Mouse (Mus musculus) gastrocnemius, postnatal 25 days (tissue): ENCODE measurements around the gene Cpsf6. TPM values are rescaled to one million over a fixed set of nuclear protein-coding genes. Genes with fewer than 3 reads are reported as not detected.

Experiments used
- DNase-seq: peaks from one replicate; pipeline ENCODE4 v3.0.0; 2022
- total RNA-seq, 2 experiments: library from RNA; stranded (reverse); gene quantifications; 1 replicate in 1 of 2; 2 replicates in 1 of 2; pipeline ENCODE4 v1.2.3; 2021

Cpsf6 gene
- total RNA-seq, 2 experiments from 2014 or later: 21.6 to 24.2 TPM

- DNase-seq: no peak
These were observed 44.2 kb downstream of the Cpsf6 start for GRCm38 (mm10) chr10:117335649-117336048.

GRCm38 (mm10) chr10:117330521-117330920 lies 49.3 kb downstream of the Cpsf6 start:
- DNase-seq: no peak

GRCm38 (mm10) chr10:117323782-117324181 lies 56.0 kb downstream of the Cpsf6 start:
- DNase-seq: no peak

DNA sequence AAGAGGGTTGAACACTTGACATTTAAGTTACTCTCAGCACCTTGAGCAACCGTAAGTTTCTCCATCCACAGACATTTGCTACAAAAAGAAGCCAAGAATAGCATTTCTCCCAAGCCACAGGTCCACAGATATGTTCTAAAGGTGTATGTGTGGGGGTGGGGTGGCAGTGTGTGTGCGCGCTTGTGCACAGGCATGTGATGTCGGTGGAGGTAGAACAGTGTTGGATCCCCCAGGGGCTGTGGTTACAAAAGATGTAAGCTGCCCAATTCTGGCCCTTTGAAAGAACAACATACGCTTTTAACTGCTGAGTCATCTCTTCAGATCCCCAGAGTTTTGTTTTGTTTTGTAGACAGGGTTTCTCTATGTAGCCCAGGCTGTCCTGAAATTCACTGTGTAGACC lies 57.2 kb downstream of the Cpsf6 start:
- DNase-seq: no peak

GRCm38 (mm10) chr10:117320571-117320981 lies 59.2 kb downstream of the Cpsf6 start:
- no peak for DNase-seq

GRCm38 (mm10) chr10:117316391-117316790 lies 63.4 kb downstream of the Cpsf6 start:
- no peak for DNase-seq

DNA sequence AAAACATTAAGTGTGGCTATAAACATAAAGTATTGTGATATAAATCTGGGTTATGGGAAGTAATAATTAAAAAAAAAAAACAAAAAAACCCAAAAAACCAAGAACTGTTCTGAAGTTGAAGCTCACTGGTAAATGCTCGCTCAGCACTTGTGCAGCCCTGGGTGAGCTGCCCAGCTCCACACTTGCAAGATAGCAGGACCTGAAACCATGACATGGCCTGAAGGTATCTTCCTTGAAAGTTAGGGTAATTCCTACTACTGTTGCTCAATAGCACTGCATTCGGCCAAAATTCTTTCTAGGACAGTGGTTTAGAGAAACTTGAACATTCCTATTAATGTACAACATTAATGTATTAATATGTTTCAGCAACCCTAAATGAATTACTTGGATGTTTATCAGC lies 66.7 kb downstream of the Cpsf6 start:
- no peak for DNase-seq

DNA sequence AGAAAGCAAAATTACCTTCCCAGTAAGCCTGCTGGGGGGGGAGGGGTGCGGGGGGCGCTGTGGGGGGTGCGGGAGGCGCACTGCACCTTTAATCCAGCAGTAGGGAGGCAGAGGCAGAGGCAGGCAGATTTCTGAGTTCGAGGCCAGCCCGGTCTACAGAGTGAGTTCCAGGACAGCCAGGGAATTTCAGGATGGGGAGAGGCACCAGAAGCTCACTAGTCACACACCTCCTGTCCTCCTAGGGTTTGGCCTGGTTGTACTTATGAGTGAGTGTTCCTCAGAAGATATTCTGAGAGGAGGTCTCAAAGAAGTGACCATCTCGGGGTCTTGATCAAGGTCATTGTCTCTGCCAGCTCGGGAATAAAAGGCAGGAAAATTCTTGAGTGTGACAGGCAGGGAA lies 67.6 kb downstream of the Cpsf6 start:
- no peak for DNase-seq

DNA sequence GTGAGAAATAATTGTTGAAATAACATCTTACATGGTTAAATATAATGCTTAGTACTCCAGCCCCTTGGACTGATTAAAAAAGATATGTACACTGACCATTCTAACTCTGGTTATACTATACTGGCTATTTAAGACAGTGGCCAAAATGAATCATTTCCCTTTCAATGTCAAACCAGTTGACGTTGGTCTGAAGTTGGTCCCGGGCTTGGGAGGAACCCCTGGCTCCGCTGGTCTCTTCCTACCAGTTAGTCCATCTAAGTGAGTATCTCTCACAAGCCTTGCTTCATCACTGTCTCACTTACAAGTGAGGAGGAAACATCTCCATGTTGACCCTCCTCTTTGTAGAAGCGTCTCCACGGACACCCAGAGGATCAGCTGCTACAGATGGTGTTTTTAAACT lies 75.4 kb downstream of the Cpsf6 start:
- no peak for DNase-seq

DNA sequence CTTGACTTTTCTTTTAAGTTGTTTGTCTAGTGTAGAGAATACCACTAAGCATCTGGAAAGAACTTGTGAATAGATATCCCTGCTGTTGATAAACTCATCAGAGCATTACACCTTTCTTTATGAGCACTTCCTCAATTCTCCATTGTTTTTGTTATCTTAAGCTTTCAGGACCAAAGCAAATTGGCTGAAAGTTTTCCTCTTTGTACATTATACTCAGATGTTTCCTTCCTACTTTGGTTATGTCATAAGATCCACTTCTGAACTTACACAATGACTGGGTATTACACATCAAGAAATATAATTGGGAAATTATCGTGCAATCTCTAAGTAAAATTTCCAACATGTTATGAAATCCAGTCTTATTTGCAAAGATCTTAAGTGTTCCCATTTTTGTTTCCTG lies 78.1 kb downstream of the Cpsf6 start:
- DNase-seq: no peak

- DNase-seq: no peak
These were observed 79.8 kb downstream of the Cpsf6 start for GRCm38 (mm10) chr10:117299901-117300520.

DNA sequence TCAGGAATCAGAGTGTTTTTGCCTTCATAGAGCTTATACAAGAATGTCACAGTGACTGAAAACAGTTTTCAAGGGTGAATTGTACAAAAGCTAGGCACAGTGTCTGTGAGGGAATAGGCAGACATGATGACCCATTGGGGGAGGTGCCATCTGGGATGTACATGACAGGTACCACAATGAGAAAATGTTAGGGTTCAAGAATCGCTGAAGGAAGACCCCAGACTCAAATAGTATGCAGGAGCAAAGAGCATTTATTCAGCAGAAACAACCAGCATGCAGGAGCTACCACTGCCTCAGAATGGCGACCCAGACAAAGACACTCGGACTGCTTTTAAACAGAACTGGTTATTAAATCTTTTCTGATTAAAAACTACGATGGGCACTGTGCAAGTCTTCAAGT lies 80.7 kb downstream of the Cpsf6 start:
- DNase-seq: no peak

GRCm38 (mm10) chr10:117298336-117298735 lies 81.5 kb downstream of the Cpsf6 start:
- DNase-seq: no peak

Other genes starting within 250 kb of the Cpsf6 start
- gene Frs2, start 231.5 kb downstream of the Cpsf6 start, total RNA-seq: 1 to 10 TPM; 7.6 to 8.7 TPM
- 10 to 100 TPM; 15.5 to 17.8 TPM for gene Yeats4, start 155.5 kb downstream of the Cpsf6 start, total RNA-seq
- gene 9530003J23Rik, start 141.3 kb downstream of the Cpsf6 start, total RNA-seq: not detected
- gene Lyz2, start 97.7 kb downstream of the Cpsf6 start, total RNA-seq: 10 to 100 TPM; 36.4 to 45.3 TPM
- gene Lyz1, start 87.1 kb downstream of the Cpsf6 start, total RNA-seq: 1 to 10 TPM; 5.1 to 6.8 TPM
- 1 to 10 TPM; 2.3 to 2.4 TPM for gene Cpm, start 249.5 kb upstream of the Cpsf6 start, total RNA-seq